Mouse (Mus musculus) embryonic facial prominence, embryonic 14.5 days (tissue): Measurements from ENCODE around the gene Palm. TPM values are rescaled to one million over a fixed set of nuclear protein-coding genes. Genes with fewer than 3 reads are reported as not detected.

Experiments
- ATAC-seq: fragments of 200-750 bp; cut with Nextera tagmentation; 2 replicates; pipeline ENCODE4 v1.8.0; 2017; ENCODE audit warnings: low read depth, moderate number of reproducible peaks, moderate TSS enrichment
- DNase-seq: peaks from one replicate; pipeline ENCODE4 v3.0.0-alpha.2; 2015; ENCODE audit warnings: low spot score
- H3K27ac ChIP-seq: fragments of 300-500 bp; sonication (generic); replicated peaks from 2 replicates; pipeline ENCODE4 v1.5.1; 2014; ENCODE audit warnings: low read depth, mild to moderate bottlenecking, low read length, moderate library complexity
- H3K27me3 ChIP-seq: fragments of 300-500 bp; sonication (generic); replicated peaks from 2 replicates; pipeline ENCODE4 v1.6.1; 2014; ENCODE audit warnings: low read length; ENCODE audit not compliant: control insufficient read depth, insufficient read depth
- H3K36me3 ChIP-seq: fragments of 300-500 bp; sonication (generic); 2 replicates; pipeline ENCODE4 v1.6.1; 2014; ENCODE audit warnings: low read length, mixed read lengths; ENCODE audit not compliant: control insufficient read depth, insufficient read depth
- H3K4me1 ChIP-seq: fragments of 300-500 bp; sonication (generic); 2 replicates; pipeline ENCODE4 v1.6.1; 2014; ENCODE audit warnings: antibody characterized with exemption, low read length; ENCODE audit not compliant: control insufficient read depth, insufficient read depth
- H3K4me2 ChIP-seq: fragments of 300-500 bp; sonication (generic); 2 replicates; pipeline ENCODE4 v1.6.1; 2014; ENCODE audit warnings: low read depth, mild to moderate bottlenecking, low read length, moderate library complexity, mixed read lengths
- H3K4me3 ChIP-seq: fragments of 300-500 bp; sonication (generic); 2 replicates; pipeline ENCODE4 v1.5.1; 2014; ENCODE audit warnings: low read depth, mild to moderate bottlenecking, low read length
- H3K9ac ChIP-seq: fragments of 300-500 bp; sonication (generic); 2 replicates; pipeline ENCODE4 v1.6.1; 2014; ENCODE audit warnings: low read depth, mild to moderate bottlenecking, low read length, moderate library complexity, mixed read lengths
- H3K9me3 ChIP-seq: fragments of 300-500 bp; sonication (generic); 2 replicates; pipeline ENCODE4 v1.6.1; 2016; ENCODE audit warnings: low read length; ENCODE audit not compliant: control insufficient read depth
- WGBS: fragments of 180-500 bp; shearing (Covaris S2); extraction: QIAGEN DNeasy Blood & Tissue Kit; methylation state at CpG from one replicate; pipeline ENCODE4 v1.1.7; 2014; 5-methylcytosine and 5-hydroxymethylcytosine counted together
- polyA plus RNA-seq: library from polyadenylated mRNA; unstranded; fragments of >200 nt; fragmentation: Nextera tagmentation; extraction: Ambion mirVana; gene quantifications from 2 replicates; pipeline ENCODE4 v1.2.1, GENCODE M21; 2014

Gene Palm
- polyA plus RNA-seq, 1 experiment from 2014 or later, result 62.5 TPM

- no peaks in the 10 kb centered on the region for H3K9me3 ChIP-seq
- ATAC-seq (no peak), DNase-seq (peak; percentile 77)
- WGBS, result 35% methylated on average over 7 of the region's 7 CpGs
- H3K36me3 ChIP-seq, result no peaks in the 10 kb centered on the region
- H3K27me3 ChIP-seq, result no peaks in the 10 kb centered on the region
- H3K4me3 ChIP-seq, result no peak overlapping the region
- no peaks in the 10 kb centered on the region for H3K4me1 ChIP-seq
- H3K27ac ChIP-seq, result no peak overlapping the region
- H3K4me2 ChIP-seq, result no peak overlapping the region
- H3K9ac ChIP-seq, result no peak overlapping the region
Measured at GRCm38 (mm10) chr10:79788386-79789158, 4.8 kb upstream of the Palm start.

GRCm38 (mm10) chr10:79789581-79789980, 3.8 kb upstream of the Palm start:
- peaks cover 3% of the 10 kb centered on the region for H3K4me1 ChIP-seq
- H3K9ac ChIP-seq, result no peak overlapping the region
- H3K4me3 ChIP-seq, result no peak overlapping the region
- H3K27ac ChIP-seq, result no peak overlapping the region
- H3K9me3 ChIP-seq, result no peaks in the 10 kb centered on the region
- WGBS, result 43% methylated on average over 2 of the region's 2 CpGs
- DNase-seq (no peak), ATAC-seq (no peak)
- no peaks in the 10 kb centered on the region for H3K36me3 ChIP-seq
- no peak overlapping the region for H3K4me2 ChIP-seq
- no peaks in the 10 kb centered on the region for H3K27me3 ChIP-seq

- WGBS, result 88% methylated on average over 4 of the region's 4 CpGs
- Histone ChIP-seq H3K4me1 (peaks cover 9% of the 10 kb centered on the region), H3K4me3 (no peak within 1 kb of the TSS), H3K27me3 (no peaks in the 10 kb centered on the region), H3K36me3 (no peaks in the 10 kb centered on the region), H3K9ac (no peak within 1 kb of the TSS), H3K27ac (no peak within 1 kb of the TSS), H3K9me3 (no peaks in the 10 kb centered on the region), H3K4me2 (no peak within 1 kb of the TSS)
- no peak for ATAC-seq
- DNase-seq, result no peak
Measured at GRCm38 (mm10) chr10:79790861-79791260, 2.5 kb upstream of the Palm start, which contains the start of gene Prss57. TSS of gene Prss57 (minus strand) at chr10:79790961.

- ATAC-seq, result no peak
- Histone ChIP-seq H3K4me2 (no peak overlapping the region), H3K27ac (no peak overlapping the region), H3K4me1 (peaks cover 14% of the 10 kb centered on the region), H3K27me3 (no peaks in the 10 kb centered on the region), H3K9ac (no peak overlapping the region), H3K9me3 (no peaks in the 10 kb centered on the region), H3K4me3 (no peak overlapping the region), H3K36me3 (no peaks in the 10 kb centered on the region)
- DNase-seq, result no peak
- 82% methylated on average over 5 of the region's 5 CpGs for WGBS
Measured at GRCm38 (mm10) chr10:79792339-79793040, 882 bp upstream of the Palm start.

- peak overlapping the region; percentile 94 for H3K4me3 ChIP-seq
- peak overlapping the region; percentile 84 for H3K27ac ChIP-seq
- H3K27me3 ChIP-seq, result no peaks in the 10 kb centered on the region
- DNase-seq, result no peak
- peak; percentile 34 for ATAC-seq
- H3K4me2 ChIP-seq, result peak overlapping the region; percentile 89
- peaks cover 14% of the 10 kb centered on the region for H3K4me1 ChIP-seq
- 1% methylated on average over 21 of the region's 38 CpGs for WGBS
- H3K9ac ChIP-seq, result peak overlapping the region; percentile 94
- no peaks in the 10 kb centered on the region for H3K9me3 ChIP-seq
- no peaks in the 10 kb centered on the region for H3K36me3 ChIP-seq
Measured at GRCm38 (mm10) chr10:79793738-79794490, 542 bp downstream of the Palm start.

GRCm38 (mm10) chr10:79794491-79794931, 1.1 kb downstream of the Palm start:
- Histone ChIP-seq H3K9ac (peak overlapping the region; percentile 94), H3K27ac (peak overlapping the region; percentile 84), H3K4me2 (peak overlapping the region; percentile 89), H3K36me3 (0 out of 2 replicates have a peak, but pooled peaks cover 4% of the 10 kb centered on the region), H3K27me3 (no peaks in the 10 kb centered on the region), H3K4me1 (peaks cover 14% of the 10 kb centered on the region), H3K4me3 (peak overlapping the region; percentile 94), H3K9me3 (no peaks in the 10 kb centered on the region)
- WGBS, result 12% methylated on average over 10 of the region's 10 CpGs
- ATAC-seq (peak; percentile 26), DNase-seq (no peak)

GRCm38 (mm10) chr10:79795905-79796304, 2.5 kb downstream of the Palm start:
- 98% methylated on average over 3 of the region's 3 CpGs for WGBS
- Histone ChIP-seq H3K27ac (no peak overlapping the region), H3K36me3 (0 out of 2 replicates have a peak, but pooled peaks cover 4% of the 10 kb centered on the region), H3K4me3 (no peak overlapping the region), H3K27me3 (no peaks in the 10 kb centered on the region), H3K9me3 (no peaks in the 10 kb centered on the region), H3K4me2 (no peak overlapping the region), H3K4me1 (peaks cover 14% of the 10 kb centered on the region), H3K9ac (no peak overlapping the region)
- no peak for ATAC-seq
- DNase-seq, result no peak

GRCm38 (mm10) chr10:79797326-79797725, 4.0 kb downstream of the Palm start:
- DNase-seq (no peak), ATAC-seq (no peak)
- H3K36me3 ChIP-seq, result 0 out of 2 replicates have a peak, but pooled peaks cover 4% of the 10 kb centered on the region
- H3K27me3 ChIP-seq, result no peaks in the 10 kb centered on the region
- no peak overlapping the region for H3K4me2 ChIP-seq
- H3K27ac ChIP-seq, result no peak overlapping the region
- H3K9me3 ChIP-seq, result no peaks in the 10 kb centered on the region
- H3K4me3 ChIP-seq, result no peak overlapping the region
- 42% methylated on average over 15 of the region's 15 CpGs for WGBS
- H3K4me1 ChIP-seq, result peaks cover 17% of the 10 kb centered on the region
- H3K9ac ChIP-seq, result no peak overlapping the region
